Mouse (Mus musculus) cerebellum, postnatal 36 days (tissue): ENCODE measurements around the gene Cd276.
"Not testable (repeated sequence)": the region's sequence is repeated elsewhere in the genome, so short reads cannot be mapped to it uniquely, and the experiment has no call there.

Experiments used
- DNase-seq, 2 experiments: peaks; one replicate each; pipeline ENCODE4 v3.0.0; 2021 to 2022; ENCODE audit warnings: mixed read lengths in 2 of 2

Cd276 gene

GRCm38 (mm10) chr9:58554908-58555684 is at the start of gene Cd276:
Gene Cd276 (minus strand): TSS chr9:58555437.
- DNase-seq: peak; percentile 66 to 67

GRCm38 (mm10) chr9:58595313-58595712 is 40.1 kb upstream of the Cd276 start:
- no peak for DNase-seq

- DNase-seq: no peak
These were observed 33.4 kb upstream of the Cd276 start for GRCm38 (mm10) chr9:58588657-58589056.

GRCm38 (mm10) chr9:58584323-58584722 is 29.1 kb upstream of the Cd276 start:
- DNase-seq: no peak

GRCm38 (mm10) chr9:58583267-58583641 is 28.0 kb upstream of the Cd276 start:
- peak in 1 of 2 experiments; percentile 31 for DNase-seq

GRCm38 (mm10) chr9:58582581-58583266 is 27.5 kb upstream of the Cd276 start:
- peak; percentile 59 to 63 for DNase-seq

GRCm38 (mm10) chr9:58581958-58582540 is 26.8 kb upstream of the Cd276 start, which contains the start of gene Nptn:
Gene Nptn (plus strand): TSS chr9:58582240.
- DNase-seq: peak; percentile 95 to 98

GRCm38 (mm10) chr9:58581283-58581930 is 26.2 kb upstream of the Cd276 start:
- peak in 1 of 2 experiments; percentile 33 for DNase-seq

GRCm38 (mm10) chr9:58580453-58581195 is 25.4 kb upstream of the Cd276 start:
- DNase-seq: not testable (repeated sequence)

- DNase-seq: peak; percentile 83
These were observed 23.4 kb upstream of the Cd276 start for GRCm38 (mm10) chr9:58578669-58579068.

GRCm38 (mm10) chr9:58571001-58571400 is 15.8 kb upstream of the Cd276 start:
- no peak for DNase-seq

GRCm38 (mm10) chr9:58567682-58568081 is 12.4 kb upstream of the Cd276 start:
- DNase-seq: no peak

- not testable (repeated sequence) for DNase-seq
These were observed 10.7 kb upstream of the Cd276 start for GRCm38 (mm10) chr9:58565945-58566344.

- no peak for DNase-seq
These were observed 5.0 kb upstream of the Cd276 start for GRCm38 (mm10) chr9:58560211-58560610.

- no peak for DNase-seq
These were observed 2.5 kb upstream of the Cd276 start for GRCm38 (mm10) chr9:58557457-58558455.

GRCm38 (mm10) chr9:58556627-58557026 is 1.4 kb upstream of the Cd276 start:
- DNase-seq: no peak

GRCm38 (mm10) chr9:58555685-58556414 is 613 bp upstream of the Cd276 start:
- no peak for DNase-seq

GRCm38 (mm10) chr9:58554056-58554907 is 955 bp downstream of the Cd276 start:
- DNase-seq: peak in 1 of 2 experiments; percentile 50

GRCm38 (mm10) chr9:58552083-58552482 is 3.2 kb downstream of the Cd276 start:
- DNase-seq: no peak
